Mouse (Mus musculus) embryonic facial prominence, embryonic 11.5 days (tissue): ENCODE measurements at regions not wholly inside any gene's neighbourhood (a gene's known extent, or its start where the extent isn't known, plus 50 kb on each side); places are given as distances from the start of the nearest gene placed in this dataset.
"Not testable (repeated sequence)": the region's sequence is repeated elsewhere in the genome, so short reads cannot be mapped to it uniquely, and the experiment has no call there.

Source experiments
- ATAC-seq: fragments of 200-750 bp; cut with Nextera tagmentation; replicated peaks from 2 replicates; pipeline ENCODE4 v1.8.0; 2017; ENCODE audit warnings: low read depth; ENCODE audit not compliant: insufficient number of reproducible peaks, low FRiP score, low TSS enrichment
- DNase-seq: peaks from one replicate; pipeline ENCODE4 v3.0.0-alpha.2; 2015; ENCODE audit warnings: low spot score
- H3K27ac ChIP-seq: fragments of 300-500 bp; sonication (generic); replicated peaks from 2 replicates; pipeline ENCODE4 v1.5.1; 2014; ENCODE audit warnings: mild to moderate bottlenecking, low read depth, low read length, control low read depth
- H3K27me3 ChIP-seq: fragments of 300-500 bp; sonication (generic); 2 replicates; pipeline ENCODE4 v1.6.1; 2014; ENCODE audit warnings: mild to moderate bottlenecking, low read length, moderate library complexity, mixed read lengths; ENCODE audit not compliant: control insufficient read depth, insufficient read depth
- H3K36me3 ChIP-seq: fragments of 300-500 bp; sonication (generic); replicated peaks from 2 replicates; pipeline ENCODE4 v1.6.1; 2014; ENCODE audit warnings: low read depth, mild to moderate bottlenecking, low read length, moderate library complexity, mixed read lengths; ENCODE audit not compliant: control insufficient read depth, insufficient read depth
- H3K4me1 ChIP-seq: fragments of 300-500 bp; sonication (generic); 2 replicates; pipeline ENCODE4 v1.6.1; 2014; ENCODE audit warnings: low read length, mixed read lengths; ENCODE audit not compliant: control insufficient read depth, insufficient read depth
- H3K4me2 ChIP-seq: fragments of 300-500 bp; sonication (generic); 2 replicates; pipeline ENCODE4 v1.6.1; 2014; ENCODE audit warnings: low read depth, mild to moderate bottlenecking, control low read depth, low read length, moderate library complexity
- H3K4me3 ChIP-seq: fragments of 300-500 bp; sonication (generic); 2 replicates; pipeline ENCODE4 v1.5.1; 2014; ENCODE audit warnings: low read depth, low read length, control low read depth
- H3K9ac ChIP-seq: fragments of 300-500 bp; sonication (generic); replicated peaks from 2 replicates; pipeline ENCODE4 v1.6.1; 2014; ENCODE audit warnings: mild to moderate bottlenecking, control low read depth, low read length
- H3K9me3 ChIP-seq: fragments of 300-500 bp; sonication (generic); replicated peaks from 2 replicates; pipeline ENCODE4 v1.6.1; 2016; ENCODE audit warnings: mild to moderate bottlenecking, low read length, inconsistent platforms, mixed read lengths; ENCODE audit not compliant: control insufficient read depth
- WGBS: fragments of 180-500 bp; shearing (Covaris S2); extraction: QIAGEN DNeasy Blood & Tissue Kit; methylation state at CpG from one replicate; pipeline ENCODE4 v1.1.7; 2014; 5-methylcytosine and 5-hydroxymethylcytosine counted together

DNA sequence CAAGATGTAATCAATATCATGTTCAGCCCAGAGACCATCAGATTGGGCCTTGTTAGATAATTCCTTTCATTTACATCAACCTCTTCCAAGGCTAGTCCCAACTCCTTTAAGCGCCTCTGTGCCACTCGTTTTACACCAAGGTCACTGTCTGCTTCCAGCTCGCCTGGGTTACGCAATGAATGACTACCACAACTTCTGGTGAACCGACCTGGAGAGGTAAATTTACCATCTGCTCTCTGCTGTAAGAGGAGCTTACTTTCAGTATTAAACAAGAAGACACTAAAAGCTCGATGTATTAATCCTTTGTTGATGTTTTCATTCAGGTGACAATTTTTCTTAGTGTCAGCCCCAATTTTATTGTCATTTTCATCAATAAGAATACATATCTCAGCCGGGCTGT is 51.7 kb upstream of the Fam174b start:
- Histone ChIP-seq H3K9ac (no peak overlapping the region), H3K4me1 (no peaks in the 10 kb centered on the region), H3K4me2 (no peak overlapping the region), H3K27ac (no peak overlapping the region), H3K27me3 (no peaks in the 10 kb centered on the region), H3K4me3 (no peak overlapping the region), H3K9me3 (no peaks in the 10 kb centered on the region), H3K36me3 (no peaks in the 10 kb centered on the region)
- no peak for ATAC-seq
- no peak for DNase-seq
- WGBS = 85% methylated on average over 7 of the region's 7 CpGs

DNA sequence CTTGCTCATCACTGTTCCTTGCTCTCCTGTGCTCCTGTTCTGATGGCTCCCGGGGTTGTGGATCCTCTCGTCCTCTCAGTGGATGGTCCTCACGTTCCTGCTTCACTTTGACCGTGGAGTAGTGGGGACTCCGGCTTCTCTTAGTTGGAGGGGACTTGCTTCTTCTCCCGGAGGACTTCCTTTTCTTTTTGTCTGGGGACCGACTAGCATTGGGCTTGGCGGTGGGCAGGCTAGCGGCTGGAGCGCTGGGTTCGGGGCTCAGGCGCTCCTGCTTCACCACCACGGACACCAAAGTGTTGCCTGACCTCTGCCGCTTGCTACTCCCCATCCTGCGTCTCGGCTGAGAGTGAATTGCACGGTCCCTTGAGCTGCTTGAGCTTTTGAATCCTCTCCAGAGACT is 53.9 kb upstream of the Fam174b start:
- not testable (repeated sequence) for H3K4me3 ChIP-seq, H3K4me2 ChIP-seq, ATAC-seq, H3K36me3 ChIP-seq, H3K27ac ChIP-seq, H3K27me3 ChIP-seq, H3K9ac ChIP-seq, DNase-seq, H3K9me3 ChIP-seq, H3K4me1 ChIP-seq
- WGBS = 90% methylated on average over 13 of the region's 17 CpGs

DNA sequence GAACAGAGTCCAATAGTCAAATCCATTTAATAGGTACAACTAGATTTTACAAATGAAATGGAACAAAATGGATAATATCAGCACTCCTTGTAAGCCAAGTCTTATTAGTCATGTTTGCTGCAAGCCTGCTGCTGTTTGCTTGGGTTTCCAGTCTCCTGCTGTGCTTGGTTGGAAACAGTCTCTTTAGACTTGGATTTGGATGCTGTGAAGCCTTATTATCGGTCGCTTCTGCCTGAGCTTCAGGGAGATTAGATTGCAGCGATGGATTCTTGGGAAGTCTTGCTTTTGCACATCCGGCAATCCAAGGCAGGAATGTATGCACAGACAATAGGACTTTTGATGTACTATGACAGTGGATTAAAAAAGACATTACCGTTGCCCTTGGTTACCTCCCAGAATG is 57.3 kb upstream of the Fam174b start:
- no peaks in the 10 kb centered on the region for H3K9me3 ChIP-seq
- no peak overlapping the region for H3K27ac ChIP-seq
- DNase-seq (no peak), ATAC-seq (no peak)
- no peaks in the 10 kb centered on the region for H3K36me3 ChIP-seq
- no peaks in the 10 kb centered on the region for H3K27me3 ChIP-seq
- WGBS = 58% methylated on average over 5 of the region's 5 CpGs
- H3K4me1 ChIP-seq = no peaks in the 10 kb centered on the region
- no peak overlapping the region for H3K4me2 ChIP-seq
- no peak overlapping the region for H3K9ac ChIP-seq
- no peak overlapping the region for H3K4me3 ChIP-seq

DNA sequence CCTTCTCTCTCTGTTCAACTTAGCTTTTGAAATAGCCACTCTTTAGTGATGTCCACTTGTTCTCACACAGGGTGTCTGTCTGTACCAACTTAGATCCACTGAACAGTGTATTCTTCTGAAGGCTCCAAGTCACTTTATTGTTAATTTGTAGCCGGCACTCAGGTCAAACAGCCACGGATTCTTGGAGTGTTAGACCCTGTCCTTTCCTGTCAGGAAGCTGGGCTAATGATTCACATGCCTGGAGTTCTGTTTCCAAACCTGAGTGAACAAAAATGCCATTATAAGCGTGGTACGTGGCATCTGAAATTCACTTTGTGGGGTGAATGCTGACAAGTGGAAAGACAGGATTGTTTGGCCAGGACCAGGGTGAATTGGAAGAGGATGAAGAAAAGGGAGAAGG is 69.5 kb upstream of the Fam174b start:
- H3K36me3 ChIP-seq = no peaks in the 10 kb centered on the region
- H3K4me1 ChIP-seq = no peaks in the 10 kb centered on the region
- WGBS = 20% methylated on average over 4 of the region's 4 CpGs
- ATAC-seq (no peak), DNase-seq (peak; percentile 9)
- H3K4me2 ChIP-seq = no peak overlapping the region
- no peaks in the 10 kb centered on the region for H3K9me3 ChIP-seq
- H3K27me3 ChIP-seq = no peaks in the 10 kb centered on the region
- H3K9ac ChIP-seq = no peak overlapping the region
- no peak overlapping the region for H3K27ac ChIP-seq
- no peak overlapping the region for H3K4me3 ChIP-seq

DNA sequence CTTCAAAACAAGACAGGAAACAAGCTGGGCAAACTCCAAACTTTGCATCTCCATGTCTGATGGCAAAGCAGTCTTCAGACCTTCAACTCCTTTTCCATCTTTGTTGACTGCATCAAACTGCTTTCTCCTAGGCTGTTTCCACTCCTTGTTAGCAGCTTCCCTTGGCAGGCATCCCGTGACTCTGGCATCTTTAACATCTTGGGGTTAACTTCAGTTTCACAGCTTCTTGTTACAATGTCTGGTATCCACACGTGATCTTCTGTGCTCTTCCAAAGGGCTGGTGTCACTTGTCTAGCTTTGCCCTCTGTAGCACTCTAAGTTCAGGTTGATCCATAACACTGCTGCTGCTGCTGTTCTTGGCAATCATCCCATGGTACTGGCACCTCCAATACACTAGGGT is 71.3 kb upstream of the Fam174b start:
- H3K4me2 ChIP-seq = no peak overlapping the region
- H3K4me1 ChIP-seq = no peaks in the 10 kb centered on the region
- H3K4me3 ChIP-seq = no peak overlapping the region
- H3K9ac ChIP-seq = no peak overlapping the region
- WGBS = 73% methylated on average over 2 of the region's 2 CpGs
- no peaks in the 10 kb centered on the region for H3K36me3 ChIP-seq
- no peak overlapping the region for H3K27ac ChIP-seq
- no peaks in the 10 kb centered on the region for H3K27me3 ChIP-seq
- no peak for DNase-seq
- no peaks in the 10 kb centered on the region for H3K9me3 ChIP-seq
- no peak for ATAC-seq

DNA sequence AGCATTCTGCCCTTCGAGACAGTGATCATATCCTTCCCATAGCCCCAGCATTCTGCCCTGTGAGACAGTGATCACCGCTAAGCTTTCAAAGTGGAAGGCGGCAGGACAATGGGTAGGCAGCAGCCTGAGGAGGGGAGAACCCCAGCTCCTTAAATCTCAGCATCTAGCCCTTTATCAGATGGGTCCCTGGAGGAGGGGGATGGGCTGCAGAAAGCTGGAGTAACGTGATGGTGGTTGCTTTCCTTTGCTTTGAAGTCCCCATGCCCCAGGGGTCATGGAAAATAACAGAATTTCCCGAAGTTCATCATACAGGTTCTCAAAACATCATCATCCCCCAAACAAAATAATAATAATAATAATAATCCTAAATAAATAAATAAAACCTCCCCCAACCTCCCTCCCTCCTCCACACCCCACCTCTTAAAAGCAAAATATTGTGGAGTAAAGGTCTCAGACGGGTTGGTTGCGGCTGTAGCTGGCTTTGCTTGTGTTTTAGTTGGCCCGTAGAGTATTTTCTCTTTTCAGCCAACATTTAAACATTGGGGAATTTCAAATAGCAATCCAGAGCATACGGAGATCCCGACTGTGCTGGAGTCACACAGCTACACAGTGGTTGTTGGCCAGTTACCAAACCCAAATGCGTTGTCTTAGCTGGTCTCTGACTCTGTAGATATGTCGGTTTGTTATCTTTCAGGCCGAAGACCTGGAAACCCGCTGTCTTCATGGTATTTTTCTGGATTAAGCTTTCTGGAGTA is 73.0 kb upstream of the Fam174b start:
- no peak for ATAC-seq
- H3K4me3 ChIP-seq = no peak overlapping the region
- no peaks in the 10 kb centered on the region for H3K27me3 ChIP-seq
- H3K9me3 ChIP-seq = no peaks in the 10 kb centered on the region
- H3K27ac ChIP-seq = no peak overlapping the region
- H3K4me2 ChIP-seq = no peak overlapping the region
- 71% methylated on average over 14 of the region's 14 CpGs for WGBS
- H3K9ac ChIP-seq = no peak overlapping the region
- no peak for DNase-seq
- H3K4me1 ChIP-seq = no peaks in the 10 kb centered on the region
- no peaks in the 10 kb centered on the region for H3K36me3 ChIP-seq

DNA sequence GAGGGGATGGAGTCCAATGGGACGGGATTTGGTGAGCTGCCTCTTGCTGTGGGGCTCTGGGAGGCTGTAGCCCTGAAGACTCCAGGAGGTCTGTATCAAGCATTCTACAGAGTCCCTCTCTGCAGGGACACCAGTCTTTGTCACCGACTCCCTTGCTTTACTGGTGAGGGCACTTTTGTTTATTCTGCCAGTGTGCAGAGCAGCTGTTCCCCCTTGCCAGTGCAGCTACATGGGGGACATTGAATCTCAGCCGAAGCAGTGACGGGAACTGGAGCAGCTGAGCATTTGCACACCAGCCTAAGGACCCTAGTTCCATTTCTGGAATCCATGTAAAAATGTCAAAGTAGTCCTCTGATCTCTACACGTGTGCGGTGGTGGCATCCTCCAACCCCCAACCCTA is 75.1 kb upstream of the Fam174b start:
- H3K36me3 ChIP-seq = no peaks in the 10 kb centered on the region
- no peaks in the 10 kb centered on the region for H3K27me3 ChIP-seq
- no peak overlapping the region for H3K4me2 ChIP-seq
- H3K4me1 ChIP-seq = no peaks in the 10 kb centered on the region
- ATAC-seq (no peak), DNase-seq (no peak)
- H3K27ac ChIP-seq = no peak overlapping the region
- H3K9ac ChIP-seq = no peak overlapping the region
- H3K9me3 ChIP-seq = no peaks in the 10 kb centered on the region
- H3K4me3 ChIP-seq = no peak overlapping the region
- 67% methylated on average over 6 of the region's 6 CpGs for WGBS

DNA sequence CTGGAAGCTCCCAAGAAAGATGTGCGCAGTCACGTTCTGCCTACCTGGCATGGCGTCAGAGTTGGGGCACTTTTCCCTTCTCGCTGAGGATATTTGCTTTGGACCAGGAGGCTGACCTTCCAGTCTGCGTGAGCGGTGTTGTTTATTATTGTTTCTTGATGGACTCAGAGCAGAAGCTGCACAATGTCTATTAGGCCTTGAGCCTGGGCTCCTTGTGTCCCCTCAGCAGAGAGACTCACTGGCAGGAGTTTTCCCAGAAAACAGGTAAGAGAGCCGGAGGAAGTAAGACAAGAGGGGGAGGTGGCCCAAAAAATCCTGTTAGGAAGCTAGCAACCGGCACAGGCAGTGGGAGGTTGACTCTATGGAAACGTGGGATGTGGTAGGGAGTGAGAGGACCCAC is 77.6 kb upstream of the Fam174b start:
- no peaks in the 10 kb centered on the region for H3K27me3 ChIP-seq
- no peaks in the 10 kb centered on the region for H3K4me1 ChIP-seq
- H3K4me3 ChIP-seq = no peak overlapping the region
- no peak overlapping the region for H3K4me2 ChIP-seq
- H3K9me3 ChIP-seq = no peaks in the 10 kb centered on the region
- H3K9ac ChIP-seq = no peak overlapping the region
- WGBS = 71% methylated on average over 9 of the region's 9 CpGs
- no peaks in the 10 kb centered on the region for H3K36me3 ChIP-seq
- no peak for ATAC-seq
- no peak overlapping the region for H3K27ac ChIP-seq
- DNase-seq = no peak
